Mouse (Mus musculus): ENCODE results near the gene Abtb1. TPM values are rescaled to one million over a fixed set of nuclear protein-coding genes. Genes with fewer than 3 reads are reported as not detected.

Abtb1 gene
- polyA plus RNA-seq, 1 experiment = 21.3 TPM

- Histone ChIP-seq H3K4me1 (ENCODE audit: control insufficient read depth) (peaks cover 13% of the 10 kb centered on the region), H3K36me3 (ENCODE audit: control insufficient read depth) (peaks cover 50% of the 10 kb centered on the region), H3K4me3 (replicated peaks) (no peak overlapping the region), H3K9me3 (ENCODE audit: control insufficient read depth, low read length) (peaks cover 16% of the 10 kb centered on the region), H3K27me3 (ENCODE audit: control insufficient read depth) (peaks cover 26% of the 10 kb centered on the region)
- TF ChIP-seq TAL1 (IDR thresholded peaks at IDR 0.05; ENCODE audit: low read length) (no peak), GATA1 (IDR thresholded peaks at IDR 0.05; ENCODE audit: low read length) (no peak)
These were observed 37.7 kb upstream of the Abtb1 start for GRCm38 (mm10) chr6:88879471-88879870.

- TF ChIP-seq GATA1 (IDR thresholded peaks at IDR 0.05; ENCODE audit: low read length) (no peak), TAL1 (IDR thresholded peaks at IDR 0.05; ENCODE audit: low read length) (no peak)
- Histone ChIP-seq H3K9me3 (ENCODE audit: control insufficient read depth, low read length) (peaks cover 24% of the 10 kb centered on the region), H3K36me3 (ENCODE audit: control insufficient read depth) (peaks cover 5% of the 10 kb centered on the region), H3K27me3 (ENCODE audit: control insufficient read depth) (peaks cover 70% of the 10 kb centered on the region), H3K4me3 (replicated peaks) (peak within 1 kb of the TSS; percentile 40), H3K4me1 (ENCODE audit: control insufficient read depth) (peaks cover 10% of the 10 kb centered on the region)
These were observed 33.2 kb upstream of the Abtb1 start, which contains the start of gene Podxl2 for GRCm38 (mm10) chr6:88874868-88875508. TSS of gene Podxl2 (minus strand) at chr6:88875044.

GRCm38 (mm10) chr6:88873965-88874867, 32.4 kb upstream of the Abtb1 start:
- peaks cover 73% of the 10 kb centered on the region for H3K27me3 ChIP-seq (ENCODE audit: control insufficient read depth)
- peaks cover 24% of the 10 kb centered on the region for H3K9me3 ChIP-seq (ENCODE audit: control insufficient read depth, low read length)
- H3K36me3 ChIP-seq (ENCODE audit: control insufficient read depth) = peaks cover 3% of the 10 kb centered on the region
- TF ChIP-seq GATA1 (IDR thresholded peaks at IDR 0.05; ENCODE audit: low read length) = no peak
- TF ChIP-seq TAL1 (IDR thresholded peaks at IDR 0.05; ENCODE audit: low read length) = no peak
- H3K4me3 ChIP-seq (replicated peaks) = peak overlapping the region; percentile 40
- peaks cover 10% of the 10 kb centered on the region for H3K4me1 ChIP-seq (ENCODE audit: control insufficient read depth)

GRCm38 (mm10) chr6:88872811-88873210, 31.0 kb upstream of the Abtb1 start:
- Histone ChIP-seq H3K4me3 (replicated peaks) (no peak overlapping the region), H3K27me3 (ENCODE audit: control insufficient read depth) (peaks cover 80% of the 10 kb centered on the region)
- TF ChIP-seq GATA1 (IDR thresholded peaks at IDR 0.05; ENCODE audit: low read length) = no peak
- no peak for TF ChIP-seq TAL1 (IDR thresholded peaks at IDR 0.05; ENCODE audit: low read length)

GRCm38 (mm10) chr6:88871546-88871945, 29.8 kb upstream of the Abtb1 start:
- Histone ChIP-seq H3K4me1 (ENCODE audit: control insufficient read depth) (peaks cover 10% of the 10 kb centered on the region), H3K36me3 (ENCODE audit: control insufficient read depth) (no peaks in the 10 kb centered on the region), H3K27me3 (ENCODE audit: control insufficient read depth) (peaks cover 82% of the 10 kb centered on the region), H3K9me3 (ENCODE audit: control insufficient read depth, low read length) (peaks cover 31% of the 10 kb centered on the region), H3K4me3 (replicated peaks) (no peak overlapping the region)
- no peak for TF ChIP-seq TAL1 (IDR thresholded peaks at IDR 0.05; ENCODE audit: low read length)
- TF ChIP-seq GATA1 (IDR thresholded peaks at IDR 0.05; ENCODE audit: low read length) = no peak

More at GRCm38 (mm10) chr6:88872811-88873210, 31.0 kb upstream of the Abtb1 start:
- Histone ChIP-seq H3K9me3 (ENCODE audit: control insufficient read depth, low read length) (peaks cover 31% of the 10 kb centered on the region), H3K36me3 (ENCODE audit: control insufficient read depth) (no peaks in the 10 kb centered on the region), H3K4me1 (ENCODE audit: control insufficient read depth) (peaks cover 10% of the 10 kb centered on the region)

- Histone ChIP-seq H3K9me3 (ENCODE audit: control insufficient read depth, low read length) (peaks cover 24% of the 10 kb centered on the region), H3K4me3 (replicated peaks) (no peak overlapping the region), H3K27me3 (ENCODE audit: control insufficient read depth) (peaks cover 79% of the 10 kb centered on the region), H3K36me3 (ENCODE audit: control insufficient read depth) (no peaks in the 10 kb centered on the region), H3K4me1 (ENCODE audit: control insufficient read depth) (peaks cover 10% of the 10 kb centered on the region)
- no peak for TF ChIP-seq TAL1 (IDR thresholded peaks at IDR 0.05; ENCODE audit: low read length)
- TF ChIP-seq GATA1 (IDR thresholded peaks at IDR 0.05; ENCODE audit: low read length) = no peak
These were observed 28.8 kb upstream of the Abtb1 start for GRCm38 (mm10) chr6:88870594-88870993.

- peaks cover 75% of the 10 kb centered on the region for H3K27me3 ChIP-seq (ENCODE audit: control insufficient read depth)
- peaks cover 15% of the 10 kb centered on the region for H3K9me3 ChIP-seq (ENCODE audit: control insufficient read depth, low read length)
- H3K36me3 ChIP-seq (ENCODE audit: control insufficient read depth) = no peaks in the 10 kb centered on the region
- TF ChIP-seq TAL1 (IDR thresholded peaks at IDR 0.05; ENCODE audit: low read length) (no peak), GATA1 (IDR thresholded peaks at IDR 0.05; ENCODE audit: low read length) (no peak)
- H3K4me3 ChIP-seq (replicated peaks) = no peak overlapping the region
- peaks cover 4% of the 10 kb centered on the region for H3K4me1 ChIP-seq (ENCODE audit: control insufficient read depth)
These were observed 27.7 kb upstream of the Abtb1 start for GRCm38 (mm10) chr6:88869459-88869858.

- peaks cover 14% of the 10 kb centered on the region for H3K9me3 ChIP-seq (ENCODE audit: control insufficient read depth, low read length)
- no peak for TF ChIP-seq GATA1 (IDR thresholded peaks at IDR 0.05; ENCODE audit: low read length)
- TF ChIP-seq TAL1 (IDR thresholded peaks at IDR 0.05; ENCODE audit: low read length) = no peak
- H3K4me3 ChIP-seq (replicated peaks) = no peak overlapping the region
- H3K36me3 ChIP-seq (ENCODE audit: control insufficient read depth) = no peaks in the 10 kb centered on the region
- peaks cover 38% of the 10 kb centered on the region for H3K27me3 ChIP-seq (ENCODE audit: control insufficient read depth)
- H3K4me1 ChIP-seq (ENCODE audit: control insufficient read depth) = peaks cover 4% of the 10 kb centered on the region
These were observed 23.9 kb upstream of the Abtb1 start for GRCm38 (mm10) chr6:88865704-88866103.

GRCm38 (mm10) chr6:88860914-88861313, 19.1 kb upstream of the Abtb1 start:
- peaks cover 36% of the 10 kb centered on the region for H3K27me3 ChIP-seq (ENCODE audit: control insufficient read depth)
- H3K9me3 ChIP-seq (ENCODE audit: control insufficient read depth, low read length) = peaks cover 7% of the 10 kb centered on the region
- TF ChIP-seq TAL1 (IDR thresholded peaks at IDR 0.05; ENCODE audit: low read length) (no peak), GATA1 (IDR thresholded peaks at IDR 0.05; ENCODE audit: low read length) (no peak)
- peaks cover 6% of the 10 kb centered on the region for H3K4me1 ChIP-seq (ENCODE audit: control insufficient read depth)
- H3K4me3 ChIP-seq (replicated peaks) = no peak overlapping the region
- no peaks in the 10 kb centered on the region for H3K36me3 ChIP-seq (ENCODE audit: control insufficient read depth)
